Mouse (Mus musculus) cerebellum, adult 2 months (tissue): ENCODE measurements around the gene Pygb. TPM values are rescaled to one million over a fixed set of nuclear protein-coding genes. Genes with fewer than 3 reads are reported as not detected.
A peak's percentile ranks its signal among the peaks of the same experiment; 100 is the strongest.

Source experiments
- DNase-seq, 2 experiments: peaks; one replicate each; pipeline ENCODE4 v3.0.0; 2021
- H3K27ac ChIP-seq: fragments of 200-500 bp; 2 replicates; pipeline ENCODE4 v1.5.1; 2012; ENCODE audit warnings: low read length, control low read depth, inconsistent platforms; ENCODE audit not compliant: insufficient read depth
- H3K27me3 ChIP-seq: fragments of 200-500 bp; 2 replicates; pipeline ENCODE4 v1.6.1; 2012; ENCODE audit warnings: inconsistent platforms, mild to moderate bottlenecking, low read length, moderate library complexity; ENCODE audit not compliant: control insufficient read depth, insufficient read depth
- H3K4me1 ChIP-seq: fragments of 200-500 bp; 2 replicates; pipeline ENCODE4 v1.6.1; 2011; ENCODE audit warnings: low read length; ENCODE audit not compliant: control insufficient read depth, insufficient read depth
- H3K4me3 ChIP-seq: fragments of 200-500 bp; replicated peaks from 2 replicates; pipeline ENCODE3; 2011; ENCODE audit warnings: mild to moderate bottlenecking, low read depth, low read length, control low read depth; ENCODE audit not compliant: insufficient read depth
- CTCF ChIP-seq: fragments of 200-500 bp; IDR thresholded peaks from 2 replicates; pipeline ENCODE4 v1.5.1; 2011; ENCODE audit warnings: low read depth, mild to moderate bottlenecking, control low read depth, low read length, moderate library complexity, borderline replicate concordance; ENCODE audit not compliant: insufficient read depth
- POLR2A ChIP-seq: fragments of 200-500 bp; IDR thresholded peaks from 2 replicates; pipeline ENCODE4 v1.6.1; 2011; ENCODE audit warnings: low read length, control low read depth, borderline replicate concordance; ENCODE audit not compliant: insufficient read depth
- WGBS: fragments of 180-500 bp; shearing (Covaris S2); methylation state at CpG from one replicate; pipeline ENCODE4 v1.1.7; 2018; 5-methylcytosine and 5-hydroxymethylcytosine counted together
- polyA plus RNA-seq: library from polyadenylated mRNA; depleted of rRNA; stranded (reverse); fragments of >200 nt; gene quantifications from 2 replicates; pipeline ENCODE4 v1.2.3, GENCODE M21; 2012

Pygb gene
- polyA plus RNA-seq, 1 experiment, result 144 TPM

- H3K4me3 ChIP-seq, result no peak overlapping the region
- 80% methylated on average over 9 of the region's 9 CpGs for WGBS
- no peaks in the 10 kb centered on the region for H3K27me3 ChIP-seq
- TF ChIP-seq POLR2A (no peak), CTCF (0 out of 2 replicates have a peak, but pooled peaks have one; percentile 11)
- peaks cover 3% of the 10 kb centered on the region; the same call in 1 of the 2 replicates for H3K4me1 ChIP-seq
- no peak overlapping the region for H3K27ac ChIP-seq
- DNase-seq, result no peak
Observed at GRCm38 (mm10) chr2:150851251-150851650, 64.7 kb downstream of the Pygb start.

GRCm38 (mm10) chr2:150855186-150855585, 68.7 kb downstream of the Pygb start:
- Histone ChIP-seq H3K27me3 (no peaks in the 10 kb centered on the region), H3K4me3 (no peak overlapping the region), H3K27ac (no peak overlapping the region), H3K4me1 (no peaks in the 10 kb centered on the region)
- DNase-seq, result no peak
- TF ChIP-seq POLR2A (no peak), CTCF (no peak)

- Histone ChIP-seq H3K4me1 (no peaks in the 10 kb centered on the region), H3K4me3 (no peak overlapping the region), H3K27me3 (no peaks in the 10 kb centered on the region), H3K27ac (no peak overlapping the region)
- TF ChIP-seq CTCF (no peak), POLR2A (no peak)
- DNase-seq, result no peak
- WGBS, result 96% methylated on average over 9 of the region's 9 CpGs
Observed at GRCm38 (mm10) chr2:150858724-150859487, 72.4 kb downstream of the Pygb start.

GRCm38 (mm10) chr2:150859709-150860470, 73.4 kb downstream of the Pygb start:
- no peak for TF ChIP-seq CTCF
- TF ChIP-seq POLR2A, result no peak
- 77% methylated on average over 11 of the region's 11 CpGs for WGBS
- no peak overlapping the region for H3K27ac ChIP-seq
- H3K27me3 ChIP-seq, result no peaks in the 10 kb centered on the region
- H3K4me3 ChIP-seq, result no peak overlapping the region
- H3K4me1 ChIP-seq, result no peaks in the 10 kb centered on the region
- no peak for DNase-seq

- H3K4me1 ChIP-seq, result no peaks in the 10 kb centered on the region
- WGBS, result 92% methylated on average over 2 of the region's 2 CpGs
- H3K27me3 ChIP-seq, result no peaks in the 10 kb centered on the region
- DNase-seq, result no peak
- no peak overlapping the region for H3K4me3 ChIP-seq
- TF ChIP-seq CTCF, result no peak
- TF ChIP-seq POLR2A, result no peak
- no peak overlapping the region for H3K27ac ChIP-seq
Observed at GRCm38 (mm10) chr2:150861128-150861527, 74.6 kb downstream of the Pygb start.

- TF ChIP-seq POLR2A (no peak), CTCF (no peak)
- no peak for DNase-seq
- no peak overlapping the region for H3K4me3 ChIP-seq
- H3K27ac ChIP-seq, result no peak overlapping the region
- H3K4me1 ChIP-seq, result no peaks in the 10 kb centered on the region
- WGBS, result 98% methylated on average over 2 of the region's 2 CpGs
- H3K27me3 ChIP-seq, result no peaks in the 10 kb centered on the region
Observed at GRCm38 (mm10) chr2:150867021-150867420, 80.5 kb downstream of the Pygb start.

GRCm38 (mm10) chr2:150869446-150869845, 82.9 kb downstream of the Pygb start:
- H3K27ac ChIP-seq, result no peak overlapping the region

More at GRCm38 (mm10) chr2:150869446-150869845, 82.9 kb downstream of the Pygb start:
- no peak for DNase-seq
- Histone ChIP-seq H3K27me3 (no peaks in the 10 kb centered on the region), H3K4me1 (no peaks in the 10 kb centered on the region; the same call in 1 of the 2 replicates), H3K4me3 (no peak overlapping the region)
- 98% methylated on average over 1 of the region's 1 CpGs for WGBS
- TF ChIP-seq CTCF (no peak), POLR2A (no peak)
